Mouse (Mus musculus) left cerebral cortex, postnatal 36 days (tissue): ENCODE data around the gene Cntn4. TPM values are rescaled to one million over a fixed set of nuclear protein-coding genes. Genes with fewer than 3 reads are reported as not detected.
"Not testable (repeated sequence)": the region's sequence is repeated elsewhere in the genome, so short reads cannot be mapped to it uniquely, and the experiment has no call there.

Experiments
- DNase-seq, 2 experiments: peaks; one replicate each; pipeline ENCODE4 v3.0.0; 2021 to 2022; ENCODE audit warnings: low spot score in 2 of 2, mixed read lengths in 1 of 2
- intact Hi-C: fragments of 180-260 bp; cut with DNase I; formaldehyde crosslinking; loops from one replicate; pipeline ENCODE4 v1.15.1; 2025
- total RNA-seq, 2 experiments: library from RNA; stranded (reverse); gene quantifications; 2 replicates each; pipeline ENCODE4 v1.2.3; 2021

The Cntn4 gene
- total RNA-seq, 2 experiments from 2014 or later = 64.0 to 68.1 TPM

GRCm38 (mm10) chr6:106283815-106284214, 606.4 kb downstream of the Cntn4 start:
- intact Hi-C loops = no loop called here
- no peak for DNase-seq

- DNase-seq = no peak
- intact Hi-C loops = no loop called here
Measured at GRCm38 (mm10) chr6:106299451-106299850, 622.0 kb downstream of the Cntn4 start.

- intact Hi-C loops = no loop called here
- no peak for DNase-seq
Measured at GRCm38 (mm10) chr6:106300179-106300578, 622.7 kb downstream of the Cntn4 start.

- intact Hi-C loops = no loop called here
- DNase-seq = no peak
Measured at GRCm38 (mm10) chr6:106302435-106302834, 625.0 kb downstream of the Cntn4 start.

GRCm38 (mm10) chr6:106328987-106329386, 651.5 kb downstream of the Cntn4 start:
- intact Hi-C loops = no loop called here
- no peak for DNase-seq

- no peak for DNase-seq
- intact Hi-C loops = loop anchor here (10.0 kb wide), 1 partner anchor 315 kb away; no protein-coding TSS in a partner anchor
Measured at GRCm38 (mm10) chr6:106329636-106330035, 652.2 kb downstream of the Cntn4 start.

GRCm38 (mm10) chr6:106332466-106332865, 655.0 kb downstream of the Cntn4 start:
- no peak for DNase-seq
- intact Hi-C loops = loop anchor here (10.0 kb wide), 1 partner anchor 312 kb away; no protein-coding TSS in a partner anchor

- DNase-seq = no peak
- intact Hi-C loops = loop anchor here (10.0 kb wide), 1 partner anchor 312 kb away; no protein-coding TSS in a partner anchor
Measured at GRCm38 (mm10) chr6:106332933-106333332, 655.5 kb downstream of the Cntn4 start.

- DNase-seq = no peak
- intact Hi-C loops = loop anchor here (10.0 kb wide), 1 partner anchor 310 kb away; no protein-coding TSS in a partner anchor
Measured at GRCm38 (mm10) chr6:106335066-106335465, 657.6 kb downstream of the Cntn4 start.

GRCm38 (mm10) chr6:106336805-106337204, 659.3 kb downstream of the Cntn4 start:
- intact Hi-C loops = loop anchor here (10.0 kb wide), 1 partner anchor 308 kb away; no protein-coding TSS in a partner anchor
- no peak for DNase-seq

GRCm38 (mm10) chr6:106337829-106338228, 660.4 kb downstream of the Cntn4 start:
- DNase-seq = no peak
- intact Hi-C loops = loop anchor here (10.0 kb wide), 1 partner anchor 307 kb away; no protein-coding TSS in a partner anchor

- no peak for DNase-seq
- intact Hi-C loops = no loop called here
Measured at GRCm38 (mm10) chr6:106341114-106341513, 663.7 kb downstream of the Cntn4 start.

GRCm38 (mm10) chr6:106350072-106350471, 672.6 kb downstream of the Cntn4 start:
- intact Hi-C loops = no loop called here
- DNase-seq = no peak

GRCm38 (mm10) chr6:106351389-106351788, 673.9 kb downstream of the Cntn4 start:
- intact Hi-C loops = no loop called here
- DNase-seq = no peak

- DNase-seq, intact Hi-C loops: not testable (repeated sequence)
Measured at GRCm38 (mm10) chr6:106358801-106359200, 681.3 kb downstream of the Cntn4 start.

GRCm38 (mm10) chr6:106381288-106382025, 704.0 kb downstream of the Cntn4 start:
- DNase-seq = peak; percentile 9 to 23
- intact Hi-C loops = no loop called here

- DNase-seq = no peak
- intact Hi-C loops = no loop called here
Measured at GRCm38 (mm10) chr6:106387833-106388406, 710.5 kb downstream of the Cntn4 start.

GRCm38 (mm10) chr6:106408014-106408413, 730.6 kb downstream of the Cntn4 start:
- intact Hi-C loops = no loop called here
- no peak for DNase-seq

- intact Hi-C loops = no loop called here
- DNase-seq = peak in 1 of 2 experiments; percentile 26
Measured at GRCm38 (mm10) chr6:106408634-106409033, 731.2 kb downstream of the Cntn4 start.

- DNase-seq = no peak
- intact Hi-C loops = no loop called here
Measured at GRCm38 (mm10) chr6:106422947-106423346, 745.5 kb downstream of the Cntn4 start.

GRCm38 (mm10) chr6:106423471-106423870, 746.0 kb downstream of the Cntn4 start:
- no peak for DNase-seq
- intact Hi-C loops = no loop called here
